Mouse (Mus musculus): Measurements from ENCODE around the gene 2410137M14Rik. TPM values are rescaled to one million over a fixed set of nuclear protein-coding genes. Genes with fewer than 3 reads are reported as not detected.

Gene 2410137M14Rik
- polyA plus RNA-seq, 1 experiment from 2014 or later = not detected

GRCm38 (mm10) chr17:36948286-36948685, 32.8 kb downstream of the 2410137M14Rik start:
- Histone ChIP-seq H3K4me1 (replicated peaks; ENCODE audit: control insufficient read depth, insufficient read depth, low read length) (no peaks in the 10 kb centered on the region), H3K4me3 (ENCODE audit: low read depth, low read length) (no peak overlapping the region), H3K9me3 (ENCODE audit: control insufficient read depth, low read length) (no peaks in the 10 kb centered on the region), H3K9ac (ENCODE audit: low read depth, low read length) (no peak overlapping the region), H3K27me3 (replicated peaks; ENCODE audit: control insufficient read depth, insufficient read depth, low read length) (peaks cover 52% of the 10 kb centered on the region), H3K4me2 (no peak overlapping the region), H3K27ac (ENCODE audit: low read depth, low read length) (no peak overlapping the region), H3K36me3 (ENCODE audit: control insufficient read depth, insufficient read depth, low read length) (peaks cover 7% of the 10 kb centered on the region; the same call in 1 of the 2 replicates)
- DNase-seq (ENCODE audit: low spot score) (no peak), ATAC-seq (replicated peaks; ENCODE audit: low FRiP score) (no peak)
- 84% methylated on average over 1 of the region's 1 CpGs for WGBS

DNA sequence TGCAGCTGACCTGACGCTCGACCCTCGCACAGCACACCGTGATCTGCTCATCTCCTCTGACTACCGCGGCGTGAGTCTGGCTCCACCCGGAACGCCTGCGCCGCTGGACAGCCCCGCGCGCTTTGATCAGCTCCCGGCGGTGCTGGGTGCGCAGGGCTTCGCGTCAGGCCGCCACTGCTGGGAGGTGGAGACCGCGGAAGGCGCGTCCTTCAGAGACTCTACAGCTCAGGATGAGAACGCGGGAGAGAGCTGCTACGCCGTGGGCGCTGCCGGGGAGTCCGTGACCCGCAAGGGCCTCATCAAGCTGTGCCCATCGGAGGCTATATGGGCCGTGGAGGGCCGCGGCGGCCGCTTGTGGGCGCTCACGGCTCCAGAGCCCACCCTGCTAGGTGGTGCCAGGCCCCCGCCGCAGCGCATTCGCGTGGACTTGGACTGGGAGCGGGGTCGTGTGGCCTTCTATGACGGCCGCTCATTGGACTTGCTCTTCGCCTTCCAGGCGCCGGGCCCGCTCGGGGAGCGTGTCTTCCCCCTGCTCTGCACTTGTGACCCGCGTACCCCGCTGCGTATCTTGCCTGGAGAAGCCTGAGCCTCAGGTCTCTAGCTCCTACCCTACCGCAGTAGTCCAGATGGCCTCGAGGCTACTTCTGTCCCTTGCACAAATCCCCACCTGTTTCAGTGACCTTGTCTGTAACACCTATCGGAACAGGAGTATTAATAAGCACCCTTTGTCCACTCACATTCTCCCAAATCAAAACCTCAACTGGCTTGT, 33.8 kb downstream of the 2410137M14Rik start:
- H3K27ac ChIP-seq (ENCODE audit: low read depth, low read length) = no peak overlapping the region
- ATAC-seq (replicated peaks; ENCODE audit: low FRiP score) (no peak), DNase-seq (ENCODE audit: low spot score) (peak; percentile 62)
- WGBS = 1% methylated on average over 62 of the region's 62 CpGs
- peaks cover 63% of the 10 kb centered on the region for H3K27me3 ChIP-seq (replicated peaks; ENCODE audit: control insufficient read depth, insufficient read depth, low read length)
- 0 out of 2 replicates have a peak, but pooled peaks cover 4% of the 10 kb centered on the region for H3K4me1 ChIP-seq (replicated peaks; ENCODE audit: control insufficient read depth, insufficient read depth, low read length)
- H3K9ac ChIP-seq (ENCODE audit: low read depth, low read length) = peak overlapping the region; percentile 44; the same call in 1 of the 2 replicates
- H3K4me2 ChIP-seq = peak overlapping the region; percentile 68
- peak overlapping the region; percentile 40 for H3K4me3 ChIP-seq (ENCODE audit: low read depth, low read length)
- peaks cover 7% of the 10 kb centered on the region; the same call in 1 of the 2 replicates for H3K36me3 ChIP-seq (ENCODE audit: control insufficient read depth, insufficient read depth, low read length)
- H3K9me3 ChIP-seq (ENCODE audit: control insufficient read depth, low read length) = no peaks in the 10 kb centered on the region

DNA sequence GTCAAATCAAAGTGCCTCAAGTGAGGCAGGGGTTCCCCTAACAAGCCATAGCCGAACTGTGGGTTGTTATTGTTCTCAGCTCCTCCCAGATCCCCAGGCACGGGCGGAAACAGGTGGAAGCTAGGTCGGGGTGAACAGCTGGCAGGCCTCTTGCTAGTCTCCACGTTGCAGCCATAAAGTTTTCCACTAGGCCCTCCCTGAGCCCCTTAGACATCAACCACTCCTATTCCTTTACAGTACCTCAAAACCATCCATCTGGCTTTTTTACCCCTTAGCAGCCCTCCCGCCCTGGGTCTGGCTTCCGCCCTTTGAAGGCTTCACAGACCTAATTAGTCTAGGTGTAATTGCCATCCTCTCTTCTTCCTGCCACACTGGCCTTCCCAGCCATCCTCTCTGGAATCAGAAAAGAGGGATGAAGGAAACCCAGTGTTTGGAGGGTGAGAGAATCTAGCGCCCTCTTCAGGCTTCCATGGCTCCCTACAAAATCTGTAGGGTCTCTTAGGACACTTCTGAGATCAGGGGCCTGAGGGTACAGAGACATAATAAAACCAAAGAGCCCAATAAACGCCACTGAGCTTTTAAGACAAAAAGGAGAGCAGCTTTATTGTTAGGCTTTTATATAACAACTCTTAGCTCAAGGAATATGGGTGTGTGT, 36.8 kb downstream of the 2410137M14Rik start:
- Histone ChIP-seq H3K27me3 (replicated peaks; ENCODE audit: control insufficient read depth, insufficient read depth, low read length) (peaks cover 83% of the 10 kb centered on the region), H3K4me3 (ENCODE audit: low read depth, low read length) (no peak overlapping the region), H3K9ac (ENCODE audit: low read depth, low read length) (no peak overlapping the region), H3K27ac (ENCODE audit: low read depth, low read length) (no peak overlapping the region), H3K36me3 (ENCODE audit: control insufficient read depth, insufficient read depth, low read length) (peaks cover 6% of the 10 kb centered on the region; the same call in 1 of the 2 replicates), H3K4me1 (replicated peaks; ENCODE audit: control insufficient read depth, insufficient read depth, low read length) (0 out of 2 replicates have a peak, but pooled peaks cover 4% of the 10 kb centered on the region), H3K4me2 (no peak overlapping the region), H3K9me3 (ENCODE audit: control insufficient read depth, low read length) (no peaks in the 10 kb centered on the region)
- 23% methylated on average over 9 of the region's 9 CpGs for WGBS
- ATAC-seq (replicated peaks; ENCODE audit: low FRiP score) (no peak), DNase-seq (ENCODE audit: low spot score) (no peak)

DNA sequence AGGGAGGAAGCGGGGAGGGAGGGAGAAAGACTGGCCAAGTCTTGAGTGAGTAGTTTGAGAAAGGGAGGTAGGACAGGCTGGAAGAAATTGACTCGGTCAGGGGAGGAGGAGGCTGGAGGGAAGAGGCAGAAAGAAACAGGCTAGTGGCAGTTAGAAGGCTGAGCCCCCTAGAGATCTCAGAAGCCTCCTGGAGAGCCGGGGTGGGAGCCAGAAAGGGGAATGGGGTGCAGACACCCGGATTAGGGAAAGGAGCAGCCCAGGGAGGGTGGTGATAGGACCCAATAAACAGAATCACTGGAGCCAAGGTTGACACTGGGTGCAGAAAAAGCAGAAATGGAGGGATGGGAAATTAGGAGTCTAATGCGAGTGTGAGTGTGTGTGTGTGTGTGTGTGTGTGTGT, 37.3 kb downstream of the 2410137M14Rik start:
- peaks cover under 1% of the 10 kb centered on the region; the same call in 1 of the 2 replicates for H3K36me3 ChIP-seq (ENCODE audit: control insufficient read depth, insufficient read depth, low read length)
- peaks cover 84% of the 10 kb centered on the region for H3K27me3 ChIP-seq (replicated peaks; ENCODE audit: control insufficient read depth, insufficient read depth, low read length)
- no peak overlapping the region for H3K4me3 ChIP-seq (ENCODE audit: low read depth, low read length)
- DNase-seq (ENCODE audit: low spot score) = no peak
- H3K9me3 ChIP-seq (ENCODE audit: control insufficient read depth, low read length) = no peaks in the 10 kb centered on the region
- 21% methylated on average over 5 of the region's 5 CpGs for WGBS
- 0 out of 2 replicates have a peak, but pooled peaks cover 4% of the 10 kb centered on the region for H3K4me1 ChIP-seq (replicated peaks; ENCODE audit: control insufficient read depth, insufficient read depth, low read length)
- H3K4me2 ChIP-seq = no peak overlapping the region
- no peak overlapping the region for H3K9ac ChIP-seq (ENCODE audit: low read depth, low read length)
- no peak overlapping the region for H3K27ac ChIP-seq (ENCODE audit: low read depth, low read length)
- no peak for ATAC-seq (replicated peaks; ENCODE audit: low FRiP score)

- DNase-seq (ENCODE audit: low spot score) (no peak), ATAC-seq (replicated peaks; ENCODE audit: low FRiP score) (no peak)
- H3K4me3 ChIP-seq (ENCODE audit: low read depth, low read length) = peak within 1 kb of the TSS; percentile 35
- H3K27me3 ChIP-seq (replicated peaks; ENCODE audit: control insufficient read depth, insufficient read depth, low read length) = peaks cover 79% of the 10 kb centered on the region
- no peak within 1 kb of the TSS for H3K9ac ChIP-seq (ENCODE audit: low read depth, low read length)
- H3K4me1 ChIP-seq (replicated peaks; ENCODE audit: control insufficient read depth, insufficient read depth, low read length) = 0 out of 2 replicates have a peak, but pooled peaks cover 4% of the 10 kb centered on the region
- WGBS = 3% methylated on average over 59 of the region's 59 CpGs
- peak within 1 kb of the TSS; percentile 65 for H3K4me2 ChIP-seq
- H3K9me3 ChIP-seq (ENCODE audit: control insufficient read depth, low read length) = no peaks in the 10 kb centered on the region
- no peak within 1 kb of the TSS for H3K27ac ChIP-seq (ENCODE audit: low read depth, low read length)
- no peaks in the 10 kb centered on the region for H3K36me3 ChIP-seq (ENCODE audit: control insufficient read depth, insufficient read depth, low read length)
Observed at GRCm38 (mm10) chr17:36942791-36943471, 38.1 kb downstream of the 2410137M14Rik start, which contains the start of gene Rnf39. Rnf39 (plus strand) TSS chr17:36942918.

- Histone ChIP-seq H3K36me3 (ENCODE audit: control insufficient read depth, insufficient read depth, low read length) (no peaks in the 10 kb centered on the region), H3K9ac (ENCODE audit: low read depth, low read length) (no peak overlapping the region), H3K4me1 (replicated peaks; ENCODE audit: control insufficient read depth, insufficient read depth, low read length) (0 out of 2 replicates have a peak, but pooled peaks cover 4% of the 10 kb centered on the region), H3K4me3 (ENCODE audit: low read depth, low read length) (peak overlapping the region; percentile 35), H3K9me3 (ENCODE audit: control insufficient read depth, low read length) (no peaks in the 10 kb centered on the region), H3K4me2 (peak overlapping the region; percentile 65), H3K27me3 (replicated peaks; ENCODE audit: control insufficient read depth, insufficient read depth, low read length) (peaks cover 75% of the 10 kb centered on the region), H3K27ac (ENCODE audit: low read depth, low read length) (no peak overlapping the region)
- WGBS = 46% methylated on average over 10 of the region's 10 CpGs
- ATAC-seq (replicated peaks; ENCODE audit: low FRiP score) = no peak
- no peak for DNase-seq (ENCODE audit: low spot score)
Observed at GRCm38 (mm10) chr17:36942391-36942790, 38.6 kb downstream of the 2410137M14Rik start.

- Histone ChIP-seq H3K4me1 (replicated peaks; ENCODE audit: control insufficient read depth, insufficient read depth, low read length) (0 out of 2 replicates have a peak, but pooled peaks cover 3% of the 10 kb centered on the region), H3K9ac (ENCODE audit: low read depth, low read length) (no peak overlapping the region), H3K9me3 (ENCODE audit: control insufficient read depth, low read length) (no peaks in the 10 kb centered on the region), H3K27ac (ENCODE audit: low read depth, low read length) (no peak overlapping the region), H3K27me3 (replicated peaks; ENCODE audit: control insufficient read depth, insufficient read depth, low read length) (peaks cover 32% of the 10 kb centered on the region), H3K36me3 (ENCODE audit: control insufficient read depth, insufficient read depth, low read length) (no peaks in the 10 kb centered on the region), H3K4me2 (no peak overlapping the region), H3K4me3 (ENCODE audit: low read depth, low read length) (no peak overlapping the region)
- no peak for DNase-seq (ENCODE audit: low spot score)
- 62% methylated on average over 2 of the region's 2 CpGs for WGBS
- no peak for ATAC-seq (replicated peaks; ENCODE audit: low FRiP score)
Observed at GRCm38 (mm10) chr17:36938056-36938455, 43.0 kb downstream of the 2410137M14Rik start.

- ATAC-seq (replicated peaks; ENCODE audit: low FRiP score) (no peak), DNase-seq (ENCODE audit: low spot score) (no peak)
- H3K27ac ChIP-seq (ENCODE audit: low read depth, low read length) = no peak overlapping the region
- H3K36me3 ChIP-seq (ENCODE audit: control insufficient read depth, insufficient read depth, low read length) = no peaks in the 10 kb centered on the region
- 63% methylated on average over 2 of the region's 2 CpGs for WGBS
- H3K4me1 ChIP-seq (replicated peaks; ENCODE audit: control insufficient read depth, insufficient read depth, low read length) = no peaks in the 10 kb centered on the region
- H3K4me3 ChIP-seq (ENCODE audit: low read depth, low read length) = no peak overlapping the region
- no peaks in the 10 kb centered on the region for H3K9me3 ChIP-seq (ENCODE audit: control insufficient read depth, low read length)
- no peak overlapping the region for H3K4me2 ChIP-seq
- no peak overlapping the region for H3K9ac ChIP-seq (ENCODE audit: low read depth, low read length)
- no peaks in the 10 kb centered on the region for H3K27me3 ChIP-seq (replicated peaks; ENCODE audit: control insufficient read depth, insufficient read depth, low read length)
Observed at GRCm38 (mm10) chr17:36931806-36932205, 49.2 kb downstream of the 2410137M14Rik start.
